Mouse (Mus musculus) liver, postnatal 0 days (tissue): ENCODE data around the gene Acp6. TPM values are rescaled to one million over a fixed set of nuclear protein-coding genes. Genes with fewer than 3 reads are reported as not detected.

ENCODE experiments used
- ATAC-seq: fragments of 200-750 bp; cut with Nextera tagmentation; 2 replicates; pipeline ENCODE4 v1.8.0; 2017; ENCODE audit warnings: mild to moderate bottlenecking, moderate library complexity
- DNase-seq: peaks from one replicate; pipeline ENCODE4 v3.0.0-alpha.2; 2016
- H3K27ac ChIP-seq: fragments of 300-500 bp; sonication (generic); 2 replicates; pipeline ENCODE4 v1.5.1; 2014; ENCODE audit warnings: antibody characterized with exemption, moderate library complexity, mild to moderate bottlenecking, low read depth
- H3K27me3 ChIP-seq: fragments of 300-500 bp; sonication (generic); 2 replicates; pipeline ENCODE4 v1.6.1; 2014; ENCODE audit warnings: low read length, control low read depth, mixed read lengths; ENCODE audit not compliant: insufficient read depth
- H3K36me3 ChIP-seq: fragments of 300-500 bp; sonication (generic); replicated peaks from 2 replicates; pipeline ENCODE4 v1.6.1; 2014; ENCODE audit warnings: mild to moderate bottlenecking, control low read depth, low read length, moderate library complexity, mixed read lengths; ENCODE audit not compliant: insufficient read depth
- H3K4me1 ChIP-seq: fragments of 300-500 bp; sonication (generic); 2 replicates; pipeline ENCODE4 v1.6.1; 2014; ENCODE audit warnings: antibody characterized with exemption, mild to moderate bottlenecking, control low read depth; ENCODE audit not compliant: insufficient read depth
- H3K4me2 ChIP-seq: fragments of 300-500 bp; sonication (generic); 2 replicates; pipeline ENCODE4 v1.6.1; 2014; ENCODE audit warnings: low read depth, mild to moderate bottlenecking, low read length, moderate library complexity, mixed read lengths
- H3K4me3 ChIP-seq: fragments of 300-500 bp; sonication (generic); 2 replicates; pipeline ENCODE4 v1.5.1; 2014; ENCODE audit warnings: low read depth, low read length
- H3K9ac ChIP-seq: fragments of 300-500 bp; sonication (generic); replicated peaks from 2 replicates; pipeline ENCODE4 v1.6.1; 2014; ENCODE audit warnings: mild to moderate bottlenecking, moderate library complexity
- H3K9me3 ChIP-seq: fragments of 300-500 bp; sonication (generic); 2 replicates; pipeline ENCODE4 v1.6.1; 2016; ENCODE audit warnings: mild to moderate bottlenecking, control low read depth, low read length, mixed read lengths
- CTCF ChIP-seq: sonication (generic); IDR thresholded peaks from 2 replicates; pipeline ENCODE4 v1.5.1; 2016; ENCODE audit warnings: antibody characterized with exemption, low read depth
- EP300 ChIP-seq: IDR thresholded peaks from 2 replicates; pipeline ENCODE4 v1.6.1; 2016; ENCODE audit warnings: antibody characterized with exemption, low read depth, mild to moderate bottlenecking
- WGBS: fragments of 180-500 bp; shearing (Covaris S2); extraction: QIAGEN DNeasy Blood & Tissue Kit; methylation state at CpG from one replicate; pipeline ENCODE4 v1.1.7; 2014; ENCODE audit not compliant: insufficient replicate concordance; 5-methylcytosine and 5-hydroxymethylcytosine counted together
- polyA plus RNA-seq: library from polyadenylated mRNA; unstranded; fragments of >200 nt; fragmentation: Nextera tagmentation; extraction: Ambion mirVana; gene quantifications from 2 replicates; pipeline ENCODE4 v1.2.1, GENCODE M21; 2015

The Acp6 gene
- polyA plus RNA-seq, 1 experiment from 2014 or later = 23.6 TPM

DNA sequence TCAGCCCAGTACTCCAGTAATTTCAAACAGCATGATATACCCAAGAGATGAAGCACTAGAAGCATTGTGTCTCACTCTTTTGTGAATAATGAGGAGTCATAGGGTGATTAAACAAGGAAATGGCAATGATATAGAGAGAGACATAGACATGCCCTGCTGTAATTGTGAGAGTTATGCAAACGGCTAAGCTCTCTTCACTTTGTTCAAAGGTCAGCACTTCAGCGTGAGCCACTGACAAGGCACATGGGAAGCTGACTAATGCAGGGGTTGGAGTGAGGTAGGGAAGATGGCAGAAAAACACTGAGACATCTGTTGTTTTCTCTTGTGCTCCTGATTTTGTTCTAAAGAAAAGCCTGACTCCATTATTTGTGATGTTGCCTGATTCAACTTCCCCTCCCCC is 7.5 kb upstream of the Acp6 start:
- Histone ChIP-seq H3K27ac (no peak overlapping the region), H3K27me3 (no peaks in the 10 kb centered on the region), H3K36me3 (no peaks in the 10 kb centered on the region), H3K9ac (no peak overlapping the region), H3K4me3 (no peak overlapping the region), H3K4me2 (no peak overlapping the region), H3K9me3 (no peaks in the 10 kb centered on the region), H3K4me1 (no peaks in the 10 kb centered on the region)
- ATAC-seq (peak; percentile 70), DNase-seq (no peak)
- 54% methylated on average over 2 of the region's 2 CpGs for WGBS
- no peak for TF ChIP-seq EP300
- no peak for TF ChIP-seq CTCF

DNA sequence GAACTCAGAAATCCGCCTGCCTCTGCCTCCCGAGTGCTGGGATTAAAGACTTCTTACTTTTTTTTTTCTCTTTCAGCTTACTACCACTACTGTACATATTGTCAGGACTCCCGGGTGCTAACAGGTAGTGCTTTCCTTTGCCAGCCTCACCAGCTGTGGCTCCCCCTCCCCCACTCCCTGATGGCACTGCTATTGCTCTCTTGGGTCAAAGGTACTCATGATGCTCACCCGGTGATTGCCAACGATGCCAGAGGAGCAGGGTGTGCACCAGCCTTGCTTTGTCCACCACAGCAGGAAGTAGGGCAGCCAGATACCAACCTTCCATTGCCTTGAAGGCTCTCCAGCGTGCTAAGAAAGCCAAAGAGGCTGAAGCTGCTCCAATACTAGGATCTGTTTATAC is 2.1 kb upstream of the Acp6 start:
- ATAC-seq (no peak), DNase-seq (no peak)
- Histone ChIP-seq H3K9ac (no peak overlapping the region), H3K27me3 (no peaks in the 10 kb centered on the region), H3K36me3 (no peaks in the 10 kb centered on the region), H3K4me2 (no peak overlapping the region), H3K9me3 (no peaks in the 10 kb centered on the region), H3K27ac (no peak overlapping the region), H3K4me1 (peaks cover 14% of the 10 kb centered on the region), H3K4me3 (no peak overlapping the region)
- WGBS = 74% methylated on average over 6 of the region's 6 CpGs
- TF ChIP-seq EP300 = no peak
- no peak for TF ChIP-seq CTCF

DNA sequence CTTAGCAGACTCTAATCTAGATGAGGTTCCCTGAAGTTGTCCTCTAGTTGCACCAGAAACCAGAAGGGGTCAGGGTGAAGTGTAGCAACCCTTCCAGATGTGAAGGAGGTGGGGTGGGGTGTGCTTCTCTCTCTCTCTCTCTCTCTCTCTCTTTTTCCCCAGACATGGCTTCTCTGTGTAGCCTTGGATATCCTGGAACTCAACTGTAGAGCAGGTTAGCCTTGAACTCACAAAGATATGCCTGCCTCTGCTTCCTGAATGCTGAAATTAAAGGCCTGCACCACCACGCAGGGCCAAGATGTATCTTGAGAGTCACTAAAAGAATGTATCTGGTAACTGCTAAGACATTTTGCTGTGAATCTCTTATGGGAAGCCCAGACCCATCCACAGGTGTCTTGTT is 1.3 kb upstream of the Acp6 start:
- 76% methylated on average over 1 of the region's 1 CpGs for WGBS
- Histone ChIP-seq H3K4me2 (no peak overlapping the region), H3K27me3 (no peaks in the 10 kb centered on the region), H3K4me3 (no peak overlapping the region), H3K27ac (no peak overlapping the region), H3K9me3 (no peaks in the 10 kb centered on the region), H3K4me1 (peaks cover 17% of the 10 kb centered on the region), H3K36me3 (no peaks in the 10 kb centered on the region), H3K9ac (no peak overlapping the region)
- ATAC-seq (no peak), DNase-seq (no peak)
- no peak for TF ChIP-seq CTCF
- TF ChIP-seq EP300 = no peak

DNA sequence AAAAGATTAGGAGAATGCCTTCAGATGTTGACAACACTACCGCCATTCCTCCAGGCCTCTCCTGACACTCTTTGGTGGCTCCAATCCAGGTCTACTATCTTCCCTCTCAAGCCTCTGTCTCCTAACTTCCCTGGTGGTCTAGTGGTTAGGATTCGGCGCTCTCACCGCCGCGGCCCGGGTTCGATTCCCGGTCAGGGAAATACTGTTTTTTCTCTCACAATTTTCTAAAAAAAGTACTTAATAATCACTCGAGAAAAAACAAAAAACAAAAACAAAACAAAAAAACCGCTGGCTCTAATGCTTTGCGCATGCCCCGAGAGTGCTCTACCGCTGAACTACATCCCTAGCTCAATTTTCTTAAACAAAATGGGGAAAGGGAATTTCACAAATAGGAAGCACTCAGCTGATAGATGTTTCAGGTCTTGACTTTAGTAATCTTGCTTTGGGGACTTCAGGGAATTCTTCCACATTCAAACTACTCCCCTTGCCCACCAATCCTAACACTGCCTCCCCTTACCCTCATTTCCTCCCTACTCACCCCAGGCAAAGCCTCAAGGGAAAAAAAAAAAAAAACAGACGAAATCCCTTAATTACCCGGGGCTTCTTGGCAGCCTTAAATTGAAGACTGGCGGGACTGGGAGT is 498 bp upstream of the Acp6 start:
- H3K4me1 ChIP-seq = peaks cover 17% of the 10 kb centered on the region
- WGBS = 2% methylated on average over 17 of the region's 17 CpGs
- DNase-seq (peak; percentile 80), ATAC-seq (peak; percentile 37; the same call in 1 of the 2 replicates)
- H3K27me3 ChIP-seq = no peaks in the 10 kb centered on the region
- H3K4me2 ChIP-seq = peak overlapping the region; percentile 87
- peak overlapping the region; percentile 87 for H3K4me3 ChIP-seq
- H3K9me3 ChIP-seq = no peaks in the 10 kb centered on the region
- peak overlapping the region; percentile 86 for H3K27ac ChIP-seq
- TF ChIP-seq CTCF = no peak
- no peak for TF ChIP-seq EP300
- H3K36me3 ChIP-seq = no peaks in the 10 kb centered on the region
- peak overlapping the region; percentile 85 for H3K9ac ChIP-seq

DNA sequence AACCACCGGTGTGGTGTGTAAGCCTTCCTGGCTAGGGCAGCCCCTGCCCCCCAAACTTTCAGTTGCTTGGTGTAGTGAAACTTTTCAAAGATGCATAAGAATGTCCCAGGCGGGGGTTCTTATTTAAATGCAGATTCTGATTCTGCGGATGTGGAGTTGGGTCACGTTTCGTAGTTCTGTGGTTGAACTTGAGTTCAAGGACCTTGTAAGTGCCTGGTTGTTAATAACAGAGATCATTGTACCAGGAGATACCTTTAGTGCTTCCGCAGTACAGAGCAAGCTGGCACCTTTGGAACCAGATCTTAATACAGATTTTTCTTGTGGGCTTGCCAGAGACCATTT is 903 bp downstream of the Acp6 start:
- Histone ChIP-seq H3K27ac (peak overlapping the region; percentile 86), H3K4me1 (peaks cover 17% of the 10 kb centered on the region), H3K27me3 (no peaks in the 10 kb centered on the region), H3K4me3 (peak overlapping the region; percentile 87), H3K36me3 (no peaks in the 10 kb centered on the region), H3K9me3 (no peaks in the 10 kb centered on the region), H3K9ac (peak overlapping the region; percentile 85), H3K4me2 (peak overlapping the region; percentile 87)
- WGBS = 5% methylated on average over 6 of the region's 6 CpGs
- TF ChIP-seq CTCF (no peak), EP300 (no peak)
- no peak for ATAC-seq
- no peak for DNase-seq

DNA sequence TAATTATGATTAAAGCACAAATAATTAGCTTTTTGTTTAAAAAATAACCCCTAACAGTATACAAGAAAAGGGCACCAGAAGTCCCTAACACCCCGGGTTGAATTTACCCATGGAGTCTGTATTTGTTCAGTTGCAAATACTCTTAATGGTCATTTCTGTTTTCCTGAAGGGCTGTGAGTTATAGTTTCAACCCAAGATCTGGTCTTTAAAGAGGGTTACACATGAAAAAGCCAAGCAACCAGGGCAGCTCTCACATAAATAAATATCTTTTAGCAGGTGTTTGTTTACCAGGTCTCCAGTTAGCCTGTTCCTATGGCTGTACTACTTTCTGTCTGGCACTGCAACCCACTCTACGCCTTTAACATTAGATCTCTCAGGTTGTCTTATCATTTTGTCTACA is 1.4 kb downstream of the Acp6 start:
- Histone ChIP-seq H3K4me2 (peak overlapping the region; percentile 87), H3K9ac (0 out of 2 replicates have a peak overlapping the region, but pooled peaks have one; percentile 85), H3K9me3 (no peaks in the 10 kb centered on the region), H3K36me3 (no peaks in the 10 kb centered on the region), H3K4me3 (peak overlapping the region; percentile 87), H3K27me3 (no peaks in the 10 kb centered on the region), H3K4me1 (peaks cover 17% of the 10 kb centered on the region), H3K27ac (peak overlapping the region; percentile 86; the same call in 1 of the 2 replicates)
- no peak for ATAC-seq
- WGBS = 47% methylated on average over 2 of the region's 2 CpGs
- DNase-seq = no peak
- TF ChIP-seq EP300 (no peak), CTCF (no peak)

DNA sequence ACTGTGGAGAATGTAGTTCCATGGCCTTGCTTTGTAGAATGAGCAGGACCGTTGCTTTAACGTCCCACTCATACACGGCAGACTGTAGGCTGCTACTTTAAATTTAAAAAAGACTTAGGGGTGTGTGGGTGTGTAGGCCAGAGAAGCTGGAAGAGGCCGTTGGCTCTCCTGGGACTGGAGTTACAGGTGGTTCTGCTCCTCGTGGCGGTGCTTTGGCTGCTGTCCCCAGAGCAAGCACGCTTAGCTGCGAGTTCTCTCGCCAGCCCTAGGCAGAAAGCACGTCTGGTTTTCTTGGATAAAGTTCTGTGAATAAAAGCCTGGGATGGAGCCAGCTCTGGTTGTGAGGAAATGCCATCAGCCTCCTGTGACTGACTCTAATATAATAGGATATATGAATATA is 2.3 kb downstream of the Acp6 start:
- 64% methylated on average over 10 of the region's 10 CpGs for WGBS
- peak overlapping the region; percentile 46; the same call in 1 of the 2 replicates for H3K9ac ChIP-seq

More for the DNA sequence above, 2.3 kb downstream of the Acp6 start:
- TF ChIP-seq EP300 (no peak), CTCF (no peak)
- ATAC-seq (no peak), DNase-seq (no peak)
- Histone ChIP-seq H3K27me3 (no peaks in the 10 kb centered on the region), H3K4me3 (no peak overlapping the region), H3K27ac (no peak overlapping the region), H3K4me2 (peak overlapping the region; percentile 23; the same call in 1 of the 2 replicates), H3K9me3 (no peaks in the 10 kb centered on the region), H3K4me1 (peaks cover 17% of the 10 kb centered on the region), H3K36me3 (no peaks in the 10 kb centered on the region)
